Mouse (Mus musculus) forebrain, embryonic 10.5 days (tissue): ENCODE results near the gene Gtf2f2. TPM values are rescaled to one million over a fixed set of nuclear protein-coding genes. Genes with fewer than 3 reads are reported as not detected.

ENCODE experiments used
- DNase-seq: peaks from one replicate; pipeline ENCODE4 v3.0.0-alpha.2; 2017; ENCODE audit warnings: low spot score; ENCODE audit errors: extremely low spot score
- H3K27ac ChIP-seq: fragments of 300-500 bp; sonication (generic); 2 replicates; pipeline ENCODE4 v1.5.1; 2016; ENCODE audit warnings: mild to moderate bottlenecking
- H3K27me3 ChIP-seq: fragments of 300-500 bp; sonication (generic); 2 replicates; pipeline ENCODE4 v1.6.1; 2016; ENCODE audit warnings: mild to moderate bottlenecking; ENCODE audit not compliant: poor library complexity, severe bottlenecking
- H3K36me3 ChIP-seq: fragments of 300-500 bp; sonication (generic); replicated peaks from 2 replicates; pipeline ENCODE4 v1.6.1; 2016; ENCODE audit warnings: mild to moderate bottlenecking, moderate library complexity
- H3K4me1 ChIP-seq: fragments of 300-500 bp; sonication (generic); 2 replicates; pipeline ENCODE4 v1.6.1; 2016
- H3K4me3 ChIP-seq: fragments of 300-500 bp; sonication (generic); 2 replicates; pipeline ENCODE4 v1.5.1; 2016; ENCODE audit warnings: mild to moderate bottlenecking, moderate library complexity
- H3K9me3 ChIP-seq: fragments of 300-500 bp; sonication (generic); 2 replicates; pipeline ENCODE4 v1.6.1; 2016; ENCODE audit warnings: mild to moderate bottlenecking, moderate library complexity
- WGBS: fragments of 180-500 bp; shearing (Covaris S2); methylation state at CpG from one replicate; pipeline ENCODE4 v1.1.7; 2016; 5-methylcytosine and 5-hydroxymethylcytosine counted together
- polyA plus RNA-seq: library from polyadenylated mRNA; unstranded; fragments of >200 nt; fragmentation: Nextera tagmentation; extraction: Ambion mirVana; gene quantifications from 2 replicates; pipeline ENCODE4 v1.2.1, GENCODE M21; 2016

Gtf2f2 gene
- polyA plus RNA-seq, 1 experiment from 2014 or later, result 57.3 TPM

- H3K27me3 ChIP-seq, result no peaks in the 10 kb centered on the region
- H3K4me1 ChIP-seq, result peaks cover 44% of the 10 kb centered on the region
- no peaks in the 10 kb centered on the region for H3K9me3 ChIP-seq
- DNase-seq, result no peak
- no peak overlapping the region for H3K4me3 ChIP-seq
- peaks cover 79% of the 10 kb centered on the region for H3K36me3 ChIP-seq
- 87% methylated on average over 5 of the region's 5 CpGs for WGBS
- no peak overlapping the region for H3K27ac ChIP-seq
Observed at GRCm38 (mm10) chr14:75849236-75849635, 161.4 kb downstream of the Gtf2f2 start.

- 96% methylated on average over 5 of the region's 5 CpGs for WGBS
- Histone ChIP-seq H3K27me3 (no peaks in the 10 kb centered on the region), H3K4me3 (no peak overlapping the region; the same call in 1 of the 2 replicates), H3K36me3 (peaks cover 72% of the 10 kb centered on the region), H3K9me3 (no peaks in the 10 kb centered on the region), H3K4me1 (peaks cover 48% of the 10 kb centered on the region), H3K27ac (no peak overlapping the region)
- DNase-seq, result no peak
Observed at GRCm38 (mm10) chr14:75848482-75848881, 162.2 kb downstream of the Gtf2f2 start.

GRCm38 (mm10) chr14:75847669-75848068 lies 163.0 kb downstream of the Gtf2f2 start:
- Histone ChIP-seq H3K9me3 (no peaks in the 10 kb centered on the region), H3K27me3 (no peaks in the 10 kb centered on the region), H3K36me3 (peaks cover 64% of the 10 kb centered on the region), H3K4me3 (peak overlapping the region; percentile 93), H3K4me1 (peaks cover 48% of the 10 kb centered on the region), H3K27ac (no peak overlapping the region)
- no peak for DNase-seq
- WGBS, result 90% methylated on average over 4 of the region's 4 CpGs

Other genes with a start within 250 kb of the Gtf2f2 start
- 6.9 and 7.9 TPM in 2 replicates for gene Slc25a30, start 223.8 kb downstream of the Gtf2f2 start, polyA plus RNA-seq
- 885 and 915 TPM in 2 replicates for gene Tpt1, start 165.8 kb downstream of the Gtf2f2 start, polyA plus RNA-seq
- gene Kctd4, start 55.9 kb downstream of the Gtf2f2 start, polyA plus RNA-seq, result 0.52 and 0.88 TPM in 2 replicates
- 16.8 and 17.1 TPM in 2 replicates for gene Gpalpp1, start 99.9 kb upstream of the Gtf2f2 start, polyA plus RNA-seq
- gene Nufip1, start 100.0 kb upstream of the Gtf2f2 start, polyA plus RNA-seq, result 21.9 and 22.9 TPM in 2 replicates